Mouse (Mus musculus) limb, embryonic 15.5 days (tissue): Measurements from ENCODE around the gene Olfr979. TPM values are rescaled to one million over a fixed set of nuclear protein-coding genes. Genes with fewer than 3 reads are reported as not detected.
"Not testable (repeated sequence)": the region's sequence is repeated elsewhere in the genome, so short reads cannot be mapped to it uniquely, and the experiment has no call there.

Experiments used
- ATAC-seq: fragments of 200-750 bp; cut with Nextera tagmentation; 2 replicates; pipeline ENCODE4 v1.8.0; 2017; ENCODE audit warnings: low read depth, moderate TSS enrichment; ENCODE audit not compliant: insufficient number of reproducible peaks, low FRiP score, low TSS enrichment
- H3K27ac ChIP-seq: fragments of 300-500 bp; sonication (generic); 2 replicates; pipeline ENCODE4 v1.5.1; 2015; ENCODE audit warnings: moderate library complexity, mild to moderate bottlenecking, inconsistent platforms
- H3K27me3 ChIP-seq: fragments of 300-500 bp; sonication (generic); 2 replicates; pipeline ENCODE4 v1.6.1; 2015; ENCODE audit warnings: inconsistent platforms
- H3K36me3 ChIP-seq: fragments of 300-500 bp; sonication (generic); 2 replicates; pipeline ENCODE4 v1.6.1; 2015; ENCODE audit warnings: inconsistent platforms
- H3K4me1 ChIP-seq: fragments of 300-500 bp; sonication (generic); 2 replicates; pipeline ENCODE4 v1.6.1; 2015; ENCODE audit warnings: inconsistent platforms
- H3K4me2 ChIP-seq: fragments of 300-500 bp; sonication (generic); 2 replicates; pipeline ENCODE4 v1.6.1; 2015; ENCODE audit warnings: mild to moderate bottlenecking, inconsistent platforms
- H3K4me3 ChIP-seq: fragments of 300-500 bp; sonication (generic); 2 replicates; pipeline ENCODE4 v1.5.1; 2015; ENCODE audit warnings: mild to moderate bottlenecking, inconsistent platforms
- H3K9ac ChIP-seq: fragments of 300-500 bp; sonication (generic); 2 replicates; pipeline ENCODE4 v1.6.1; 2015; ENCODE audit warnings: inconsistent platforms
- H3K9me3 ChIP-seq: fragments of 300-500 bp; sonication (generic); 2 replicates; pipeline ENCODE4 v1.6.1; 2016; ENCODE audit warnings: inconsistent platforms
- WGBS: fragments of 180-500 bp; shearing (Covaris S2); methylation state at CpG from one replicate; pipeline ENCODE4 v1.1.7; 2015; 5-methylcytosine and 5-hydroxymethylcytosine counted together
- polyA plus RNA-seq: library from polyadenylated mRNA; unstranded; fragments of >200 nt; fragmentation: Nextera tagmentation; extraction: Ambion mirVana; gene quantifications from 2 replicates; pipeline ENCODE4 v1.2.1, GENCODE M21; 2015

Gene Olfr979
- not detected in 2 replicates for polyA plus RNA-seq

GRCm38 (mm10) chr9:40003365-40003764 is at the start of gene Olfr979:
TSS of gene Olfr979 (minus strand) at chr9:40003465.
- Histone ChIP-seq H3K4me2 (no peak within 1 kb of the TSS), H3K4me3 (no peak within 1 kb of the TSS), H3K9me3 (no peaks in the 10 kb centered on the region), H3K36me3 (no peaks in the 10 kb centered on the region), H3K9ac (no peak within 1 kb of the TSS), H3K27ac (no peak within 1 kb of the TSS), H3K27me3 (no peaks in the 10 kb centered on the region), H3K4me1 (no peaks in the 10 kb centered on the region)
- 92% methylated on average over 1 of the region's 1 CpGs for WGBS
- no peak for ATAC-seq

GRCm38 (mm10) chr9:40050138-40050537 is 46.9 kb upstream of the Olfr979 start:
- H3K9ac ChIP-seq: no peak overlapping the region
- H3K9me3 ChIP-seq: no peaks in the 10 kb centered on the region
- H3K4me3 ChIP-seq: no peak overlapping the region
- H3K27ac ChIP-seq: no peak overlapping the region
- 91% methylated on average over 19 of the region's 19 CpGs for WGBS
- ATAC-seq: no peak
- no peaks in the 10 kb centered on the region for H3K4me1 ChIP-seq
- no peak overlapping the region for H3K4me2 ChIP-seq
- no peaks in the 10 kb centered on the region for H3K36me3 ChIP-seq
- no peaks in the 10 kb centered on the region for H3K27me3 ChIP-seq

- H3K36me3 ChIP-seq: no peaks in the 10 kb centered on the region
- H3K4me2 ChIP-seq: no peak within 1 kb of the TSS
- no peak within 1 kb of the TSS for H3K27ac ChIP-seq
- H3K4me1 ChIP-seq: no peaks in the 10 kb centered on the region
- no peak within 1 kb of the TSS for H3K9ac ChIP-seq
- ATAC-seq: no peak
- H3K4me3 ChIP-seq: no peak within 1 kb of the TSS
- 56% methylated on average over 2 of the region's 2 CpGs for WGBS
- no peaks in the 10 kb centered on the region for H3K27me3 ChIP-seq
- no peaks in the 10 kb centered on the region for H3K9me3 ChIP-seq
Observed at GRCm38 (mm10) chr9:40021164-40021563, 17.9 kb upstream of the Olfr979 start, which contains the start of gene Olfr981. TSS of gene Olfr981 (plus strand) at chr9:40021464.

GRCm38 (mm10) chr9:40009482-40009881 is 6.2 kb upstream of the Olfr979 start, which contains the start of gene Olfr980:
TSS of gene Olfr980 (minus strand) at chr9:40009582.
- Histone ChIP-seq H3K4me3 (no peak within 1 kb of the TSS), H3K36me3 (no peaks in the 10 kb centered on the region), H3K9ac (no peak within 1 kb of the TSS), H3K4me1 (no peaks in the 10 kb centered on the region), H3K9me3 (no peaks in the 10 kb centered on the region), H3K4me2 (no peak within 1 kb of the TSS), H3K27ac (no peak within 1 kb of the TSS), H3K27me3 (no peaks in the 10 kb centered on the region)
- WGBS: 82% methylated on average over 1 of the region's 1 CpGs
- no peak for ATAC-seq

GRCm38 (mm10) chr9:39991813-39992212 is 11.5 kb downstream of the Olfr979 start, which contains the start of gene Olfr978:
TSS of gene Olfr978 (plus strand) at chr9:39992113.
- Histone ChIP-seq H3K4me2 (no peak within 1 kb of the TSS), H3K36me3 (no peaks in the 10 kb centered on the region), H3K9ac (no peak within 1 kb of the TSS), H3K27ac (no peak within 1 kb of the TSS), H3K9me3 (no peaks in the 10 kb centered on the region), H3K27me3 (no peaks in the 10 kb centered on the region), H3K4me3 (no peak within 1 kb of the TSS), H3K4me1 (no peaks in the 10 kb centered on the region)
- ATAC-seq: no peak
- 71% methylated on average over 2 of the region's 2 CpGs for WGBS

GRCm38 (mm10) chr9:39976581-39977145 is 26.6 kb downstream of the Olfr979 start:
- ATAC-seq, H3K9ac ChIP-seq, H3K4me2 ChIP-seq, H3K36me3 ChIP-seq, H3K4me3 ChIP-seq, H3K27me3 ChIP-seq, H3K9me3 ChIP-seq, H3K4me1 ChIP-seq, H3K27ac ChIP-seq: not testable (repeated sequence)
- 86% methylated on average over 1 of the region's 1 CpGs for WGBS

- WGBS: 83% methylated on average over 8 of the region's 9 CpGs
- H3K27me3 ChIP-seq, H3K27ac ChIP-seq, H3K9me3 ChIP-seq, H3K4me3 ChIP-seq, H3K4me2 ChIP-seq, H3K36me3 ChIP-seq, H3K4me1 ChIP-seq, ATAC-seq, H3K9ac ChIP-seq: not testable (repeated sequence)
Observed at GRCm38 (mm10) chr9:39961033-39961432, 42.2 kb downstream of the Olfr979 start, which contains the start of gene Olfr976. TSS of gene Olfr976 (minus strand) at chr9:39961133.

- Histone ChIP-seq H3K4me1 (no peaks in the 10 kb centered on the region), H3K9ac (no peak within 1 kb of the TSS), H3K4me2 (no peak within 1 kb of the TSS), H3K27me3 (no peaks in the 10 kb centered on the region), H3K4me3 (no peak within 1 kb of the TSS), H3K27ac (no peak within 1 kb of the TSS), H3K9me3 (no peaks in the 10 kb centered on the region), H3K36me3 (no peaks in the 10 kb centered on the region)
- ATAC-seq: no peak
- 49% methylated on average over 1 of the region's 1 CpGs for WGBS
Observed at GRCm38 (mm10) chr9:39951946-39952345, 51.3 kb downstream of the Olfr979 start, which contains the start of gene Olfr975. TSS of gene Olfr975 (minus strand) at chr9:39952046.

Other genes with a start within 250 kb of the Olfr979 start
- gene Olfr968, start 220.2 kb downstream of the Olfr979 start, polyA plus RNA-seq: not detected in 2 replicates
- not detected in 2 replicates for gene Olfr969, start 212.5 kb downstream of the Olfr979 start, polyA plus RNA-seq
- gene Olfr970, start 194.6 kb downstream of the Olfr979 start, polyA plus RNA-seq: not detected in 2 replicates
- gene Olfr971, start 166.6 kb downstream of the Olfr979 start, polyA plus RNA-seq: not detected in 2 replicates
- not detected in 2 replicates for gene Olfr972, start 137.0 kb downstream of the Olfr979 start, polyA plus RNA-seq
- not detected in 2 replicates for gene Olfr229, start 96.1 kb downstream of the Olfr979 start, polyA plus RNA-seq
- gene Olfr974, start 66.0 kb downstream of the Olfr979 start, polyA plus RNA-seq: not detected in 2 replicates
- gene Olfr975, start 51.4 kb downstream of the Olfr979 start, polyA plus RNA-seq: not detected in 2 replicates
- gene Olfr976, start 42.3 kb downstream of the Olfr979 start, polyA plus RNA-seq: not detected in 2 replicates
- gene Olfr978, start 11.4 kb downstream of the Olfr979 start, polyA plus RNA-seq: not detected in 2 replicates
- not detected in 2 replicates for gene Olfr980, start 6.1 kb upstream of the Olfr979 start, polyA plus RNA-seq
- gene Olfr981, start 18.0 kb upstream of the Olfr979 start, polyA plus RNA-seq: not detected in 2 replicates
- not detected in 2 replicates for gene Olfr982, start 70.4 kb upstream of the Olfr979 start, polyA plus RNA-seq
- not detected in 2 replicates for gene Olfr983, start 90.1 kb upstream of the Olfr979 start, polyA plus RNA-seq
- gene Olfr984, start 110.7 kb upstream of the Olfr979 start, polyA plus RNA-seq: not detected in 2 replicates
- not detected in 2 replicates for gene Olfr985, start 126.7 kb upstream of the Olfr979 start, polyA plus RNA-seq
- not detected in 2 replicates for gene Tmem225, start 144.7 kb upstream of the Olfr979 start, polyA plus RNA-seq
- not detected in 2 replicates for gene Olfr986, start 177.5 kb upstream of the Olfr979 start, polyA plus RNA-seq
- 4.7 and 4.9 TPM in 2 replicates for gene Zfp202, start 188.9 kb upstream of the Olfr979 start, polyA plus RNA-seq